24 mouse cellular contexts compared by ENCODE assay signal in genomic region chr2:147718936-147719335, GRCm38 (mm10).
DNase-seq lines count a peak whose midpoint lies in the region; ATAC-seq and TF ChIP-seq lines count a peak whose summit lies in the region.
"Had no signal": no experiment of that assay in that cellular context is flagged by ENCODE, and none has a peak within 500 bp of the region (broad histone marks: within the 10 kb centered on the region; RNA-seq: fewer than 3 reads in every experiment).

No protein-coding gene starts in this region.

- H3K27me3 ChIP-seq in Patski, result no peaks in the 10 kb centered on the region
- H3K27me3 ChIP-seq: CH12.LX had no signal

- no peak for TF ChIP-seq CTCF in Patski (IDR thresholded peaks at IDR 0.05)

- CTCF ChIA-PET in Patski (lab: Charles Lee), result no interaction called here

- ATAC-seq in Patski, result peak; percentile 51
- ATAC-seq in erythroblast, adult 5-6 weeks (replicated peaks; ENCODE audit: low FRiP score, poor library complexity, severe bottlenecking), result no peak
- ATAC-seq: activated CD4-positive, CD25-positive, alpha-beta regulatory T cell, adult 4 months; CD4-positive, CD25-positive, alpha-beta regulatory T cell, adult 4 months had no signal

- in situ Hi-C loops in Patski (cut with MboI; ENCODE audit: low pct_unique_long_range_greater_than_20kb), result no loop called here

- intact Hi-C loops in heart, postnatal 36 days (cut with DNase I), result no loop called here

- DNase-seq in 3134 (ENCODE audit: extremely low read depth, insufficient read length, low spot score) (peak; percentile 33), 3T3-L1 (ENCODE audit: low read depth, low spot score) (peak; percentile 75), NIH3T3 (ENCODE audit: low read depth) (peak; percentile 21), Patski (ENCODE audit: low read depth, low spot score) (no peak)
- DNase-seq in embryo, embryonic 10 days (ENCODE audit: low spot score), result no peak
- no peak for DNase-seq in layer of hippocampus, postnatal 25 days (ENCODE audit: extremely low spot score in 1 of 2, low spot score in 1 of 2)
- DNase-seq in heart, postnatal 36 days, result no peak
- DNase-seq: adrenal gland, adult 2 months; adrenal gland, adult 8-10 months; adrenal gland, postnatal 10 days; adrenal gland, postnatal 14 days; adrenal gland, postnatal 25 days; adrenal gland, postnatal 36 days; B cell, adult 2 months; cerebellum, adult 11 months; cerebellum, adult 11-12 months; cerebellum, adult 18-20 months; cerebellum, adult 2 months; cerebellum, adult 8-10 months; cerebellum, adult 9-10 months had no signal

- POLR2A ChIA-PET in Patski (lab: Charles Lee), result no interaction called here

Comparison
In these comparisons a context has a peak if more than half of its experiments do, and no peak if none do; other contexts are left out.
1. DNase-seq: peak in 3134 (single experiment), 3T3-L1 (single experiment) and NIH3T3 (single experiment); none in Patski (single experiment), embryo, embryonic 10 days (single experiment), layer of hippocampus, postnatal 25 days (0 of 2) and heart, postnatal 36 days (0 of 2).